Mouse (Mus musculus): ENCODE data around the gene Efna5. TPM values are rescaled to one million over a fixed set of nuclear protein-coding genes. Genes with fewer than 3 reads are reported as not detected.

Gene Efna5
- polyA plus RNA-seq, 1 experiment from 2014 or later: 17.3 TPM

DNA sequence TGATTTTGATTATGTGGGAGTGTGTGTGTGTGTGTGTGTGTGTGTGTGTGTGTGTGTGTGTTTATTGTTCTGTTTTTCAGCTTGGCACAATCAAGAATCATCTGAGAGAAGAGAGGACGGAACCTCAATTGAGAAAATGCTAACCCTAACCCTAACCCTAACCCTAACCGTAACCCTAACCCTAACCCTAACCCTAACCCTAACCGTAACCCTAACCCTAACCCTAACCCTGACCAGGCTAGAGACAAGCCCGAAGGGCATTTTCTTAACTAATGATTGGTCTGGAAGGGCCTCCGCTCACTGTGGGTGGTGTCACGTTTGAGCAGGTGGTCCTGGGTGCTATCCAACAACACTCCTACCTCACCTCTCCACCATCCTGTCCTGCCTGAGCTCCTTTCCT lies 143.7 kb downstream of the Efna5 start:
- no peak overlapping the region for H3K9ac ChIP-seq (ENCODE audit: low read depth, low read length)

DNA sequence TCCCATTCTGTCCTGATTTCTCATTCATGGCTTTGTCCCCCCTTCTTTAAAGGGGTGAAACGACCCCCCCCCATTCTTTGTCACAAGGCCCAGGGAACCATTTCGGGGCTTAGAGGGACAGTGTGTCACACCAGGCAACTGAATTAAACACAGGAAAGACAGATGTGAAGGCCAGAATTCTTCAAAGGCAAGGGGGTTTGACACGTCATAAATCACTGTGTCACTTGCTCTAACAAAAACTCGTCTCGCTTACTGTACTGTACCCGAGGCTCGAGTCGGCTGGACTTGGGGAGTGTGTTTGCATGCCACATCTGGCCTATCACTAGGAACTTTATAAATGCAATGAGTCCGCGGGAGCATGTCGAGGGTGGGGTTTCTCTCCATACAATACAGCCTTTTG lies 145.2 kb downstream of the Efna5 start:
- Histone ChIP-seq H3K4me2 (ENCODE audit: low read length) (peak overlapping the region; percentile 28; the same call in 1 of the 2 replicates), H3K9me3 (replicated peaks; ENCODE audit: low read length) (no peaks in the 10 kb centered on the region)
- DNase-seq (ENCODE audit: low spot score): peak; percentile 78

More for the DNA sequence above, 143.7 kb downstream of the Efna5 start:
- no peak overlapping the region for H3K4me2 ChIP-seq (ENCODE audit: low read length)
- no peaks in the 10 kb centered on the region for H3K27me3 ChIP-seq (ENCODE audit: insufficient read depth, low read length)
- WGBS: 84% methylated on average over 6 of the region's 6 CpGs
- H3K9me3 ChIP-seq (replicated peaks; ENCODE audit: low read length): no peaks in the 10 kb centered on the region
- H3K36me3 ChIP-seq (ENCODE audit: insufficient read depth, low read length): no peaks in the 10 kb centered on the region
- 0 out of 2 replicates have a peak, but pooled peaks have one; percentile 40 for ATAC-seq (replicated peaks; ENCODE audit: low FRiP score, low read depth)
- no peak overlapping the region for H3K4me3 ChIP-seq (replicated peaks; ENCODE audit: low read depth, low read length)
- no peak for DNase-seq (ENCODE audit: low spot score)
- no peaks in the 10 kb centered on the region for H3K4me1 ChIP-seq (replicated peaks; ENCODE audit: insufficient read depth, low read length)
- TF ChIP-seq CTCF (IDR thresholded peaks at IDR 0.05; ENCODE audit: low read depth): no peak
- no peak overlapping the region for H3K27ac ChIP-seq

DNA sequence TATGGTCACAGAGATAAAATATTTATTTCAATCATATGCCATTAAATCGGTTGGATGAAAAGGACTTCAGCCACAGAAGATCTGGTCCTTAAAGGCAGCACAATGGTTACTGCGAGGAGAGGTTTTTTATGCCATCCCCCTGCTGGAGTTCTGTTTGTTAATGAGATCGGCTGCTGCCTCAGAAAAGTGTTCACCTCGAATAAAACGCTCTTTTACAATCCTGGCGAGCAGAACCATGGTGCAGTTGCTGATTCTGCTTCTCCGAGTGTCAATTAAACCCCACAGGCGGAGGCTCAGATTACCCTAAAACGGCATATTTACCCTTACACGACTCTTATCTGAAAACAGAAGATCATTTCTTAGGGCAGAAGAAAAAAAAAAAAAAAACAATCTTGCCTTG lies 146.2 kb downstream of the Efna5 start:
- DNase-seq (ENCODE audit: low spot score) (no peak), ATAC-seq (replicated peaks; ENCODE audit: low FRiP score, low read depth) (no peak)
- no peak overlapping the region for H3K4me3 ChIP-seq (replicated peaks; ENCODE audit: low read depth, low read length)
- H3K4me2 ChIP-seq (ENCODE audit: low read length): no peak overlapping the region
- no peaks in the 10 kb centered on the region for H3K9me3 ChIP-seq (replicated peaks; ENCODE audit: low read length)
- no peak overlapping the region for H3K27ac ChIP-seq
- TF ChIP-seq CTCF (IDR thresholded peaks at IDR 0.05; ENCODE audit: low read depth): no peak
- H3K9ac ChIP-seq (ENCODE audit: low read depth, low read length): no peak overlapping the region
- no peaks in the 10 kb centered on the region for H3K36me3 ChIP-seq (ENCODE audit: insufficient read depth, low read length)
- 26% methylated on average over 10 of the region's 10 CpGs for WGBS
- H3K4me1 ChIP-seq (replicated peaks; ENCODE audit: insufficient read depth, low read length): no peaks in the 10 kb centered on the region
- H3K27me3 ChIP-seq (ENCODE audit: insufficient read depth, low read length): no peaks in the 10 kb centered on the region

More for the DNA sequence above, 145.2 kb downstream of the Efna5 start:
- no peak for TF ChIP-seq CTCF (IDR thresholded peaks at IDR 0.05; ENCODE audit: low read depth)
- Histone ChIP-seq H3K27me3 (ENCODE audit: insufficient read depth, low read length) (no peaks in the 10 kb centered on the region), H3K4me3 (replicated peaks; ENCODE audit: low read depth, low read length) (no peak overlapping the region), H3K27ac (no peak overlapping the region), H3K36me3 (ENCODE audit: insufficient read depth, low read length) (no peaks in the 10 kb centered on the region), H3K9ac (ENCODE audit: low read depth, low read length) (no peak overlapping the region), H3K4me1 (replicated peaks; ENCODE audit: insufficient read depth, low read length) (no peaks in the 10 kb centered on the region)
- ATAC-seq (replicated peaks; ENCODE audit: low FRiP score, low read depth): peak; percentile 78
- WGBS: 14% methylated on average over 11 of the region's 11 CpGs

DNA sequence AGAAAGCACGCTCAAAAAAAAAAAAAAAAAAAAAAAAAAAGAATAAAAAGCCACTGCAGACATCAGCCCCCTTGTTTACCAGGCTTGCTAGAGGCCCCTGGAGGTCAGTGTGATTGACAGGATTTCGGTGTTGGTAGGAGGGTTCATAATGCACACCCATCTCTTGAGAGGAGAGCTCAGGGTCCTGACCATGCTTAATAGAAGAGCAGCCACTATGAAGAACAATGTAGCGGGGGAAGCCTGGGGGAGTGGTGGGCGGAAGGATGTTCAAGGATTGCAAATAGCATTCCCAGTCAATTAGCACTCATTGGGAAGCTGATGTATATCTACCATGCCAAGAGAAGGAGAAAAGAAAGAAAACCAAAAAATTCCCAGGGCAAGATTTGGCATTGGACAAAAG lies 147.1 kb downstream of the Efna5 start:
- TF ChIP-seq CTCF (IDR thresholded peaks at IDR 0.05; ENCODE audit: low read depth): no peak
- Histone ChIP-seq H3K9ac (ENCODE audit: low read depth, low read length) (no peak overlapping the region), H3K9me3 (replicated peaks; ENCODE audit: low read length) (no peaks in the 10 kb centered on the region), H3K27me3 (ENCODE audit: insufficient read depth, low read length) (no peaks in the 10 kb centered on the region), H3K4me3 (replicated peaks; ENCODE audit: low read depth, low read length) (no peak overlapping the region), H3K36me3 (ENCODE audit: insufficient read depth, low read length) (no peaks in the 10 kb centered on the region), H3K27ac (no peak overlapping the region), H3K4me2 (ENCODE audit: low read length) (no peak overlapping the region), H3K4me1 (replicated peaks; ENCODE audit: insufficient read depth, low read length) (0 out of 2 replicates have a peak, but pooled peaks cover 3% of the 10 kb centered on the region)
- ATAC-seq (replicated peaks; ENCODE audit: low FRiP score, low read depth) (no peak), DNase-seq (ENCODE audit: low spot score) (no peak)
- 69% methylated on average over 4 of the region's 4 CpGs for WGBS

DNA sequence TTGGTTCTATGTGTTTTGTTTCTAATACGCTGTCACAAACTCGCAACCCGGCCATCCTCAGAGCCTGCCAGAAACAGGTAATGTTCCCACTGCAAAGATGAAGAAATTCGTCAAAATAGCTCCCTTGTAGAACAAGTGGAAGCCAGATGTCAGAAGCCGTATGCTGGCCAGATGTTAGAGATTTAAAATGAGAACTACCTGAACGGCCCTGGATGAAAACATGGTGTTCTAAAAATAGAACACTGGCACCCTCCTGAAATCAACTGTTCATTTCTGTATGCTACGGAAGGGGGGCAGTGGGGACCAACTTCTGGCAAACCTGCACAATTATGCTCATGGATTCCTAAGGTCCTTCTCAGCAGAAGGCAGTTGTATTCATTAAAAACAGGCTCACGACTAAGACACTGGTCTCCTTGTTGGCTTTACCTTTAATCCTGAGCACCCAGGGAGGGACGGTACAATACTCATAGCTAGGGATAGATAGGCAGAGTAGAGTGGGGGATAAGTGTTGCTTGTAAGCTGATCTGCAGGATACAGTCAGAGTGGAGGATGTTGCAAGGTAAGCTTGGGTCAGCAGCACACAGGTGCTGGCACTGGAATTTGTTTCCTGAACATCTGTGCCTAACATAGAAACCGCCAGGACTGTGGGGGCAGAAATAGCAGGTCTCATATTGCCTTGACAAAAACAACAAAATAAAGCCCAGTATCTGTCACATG lies 151.2 kb downstream of the Efna5 start:
- H3K27me3 ChIP-seq (ENCODE audit: insufficient read depth, low read length): no peaks in the 10 kb centered on the region
- H3K9ac ChIP-seq (ENCODE audit: low read depth, low read length): no peak overlapping the region
- peak; percentile 11 for DNase-seq (ENCODE audit: low spot score)
- no peak overlapping the region for H3K27ac ChIP-seq
- no peaks in the 10 kb centered on the region for H3K9me3 ChIP-seq (replicated peaks; ENCODE audit: low read length)
- no peak for TF ChIP-seq CTCF (IDR thresholded peaks at IDR 0.05; ENCODE audit: low read depth)
- WGBS: 52% methylated on average over 10 of the region's 10 CpGs
- ATAC-seq (replicated peaks; ENCODE audit: low FRiP score, low read depth): no peak
- no peak overlapping the region for H3K4me2 ChIP-seq (ENCODE audit: low read length)
- H3K36me3 ChIP-seq (ENCODE audit: insufficient read depth, low read length): no peaks in the 10 kb centered on the region
- no peak overlapping the region for H3K4me3 ChIP-seq (replicated peaks; ENCODE audit: low read depth, low read length)
- 0 out of 2 replicates have a peak, but pooled peaks cover 3% of the 10 kb centered on the region for H3K4me1 ChIP-seq (replicated peaks; ENCODE audit: insufficient read depth, low read length)

DNA sequence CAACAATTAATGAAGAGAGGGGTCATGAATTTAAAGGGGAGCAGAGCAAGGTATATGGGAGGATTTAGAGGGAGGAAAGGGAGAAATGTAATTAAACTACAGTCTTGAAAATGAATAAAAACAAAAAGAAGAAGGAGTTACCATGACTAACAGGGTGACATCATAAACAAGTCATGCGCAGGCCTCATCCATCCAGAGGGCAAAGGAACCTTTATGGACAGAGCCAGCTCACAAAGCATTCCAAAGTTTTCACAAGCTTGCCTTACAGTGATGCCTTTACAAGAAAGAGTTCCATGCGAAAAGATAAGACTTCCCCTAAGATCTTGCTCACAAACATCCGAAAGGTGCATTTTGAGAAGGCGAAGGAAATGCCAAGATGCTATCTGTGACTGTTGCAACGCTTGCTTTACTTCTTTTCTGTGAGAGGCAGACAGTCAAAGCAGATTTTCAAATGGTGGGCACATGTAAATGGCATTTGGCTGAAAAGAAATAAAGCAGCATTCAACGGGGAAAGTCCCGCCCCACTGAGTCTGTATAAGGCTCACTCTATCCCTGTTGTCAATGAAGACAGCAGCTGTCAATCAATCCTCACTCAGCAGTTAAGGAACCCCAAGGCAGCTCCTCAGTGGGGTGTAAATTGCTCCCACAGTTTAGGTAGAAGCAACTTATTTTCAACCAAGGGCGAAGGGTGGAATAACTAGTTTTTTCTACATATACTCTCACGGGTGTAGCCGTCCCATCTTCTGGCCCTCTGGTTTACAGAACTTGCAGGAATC lies 152.8 kb downstream of the Efna5 start:
- H3K27ac ChIP-seq: no peak overlapping the region

More for the DNA sequence above, 152.8 kb downstream of the Efna5 start:
- H3K4me2 ChIP-seq (ENCODE audit: low read length): no peak overlapping the region
- ATAC-seq (replicated peaks; ENCODE audit: low FRiP score, low read depth) (no peak), DNase-seq (ENCODE audit: low spot score) (no peak)
- no peaks in the 10 kb centered on the region for H3K36me3 ChIP-seq (ENCODE audit: insufficient read depth, low read length)
- no peaks in the 10 kb centered on the region for H3K9me3 ChIP-seq (replicated peaks; ENCODE audit: low read length)
- no peaks in the 10 kb centered on the region for H3K27me3 ChIP-seq (ENCODE audit: insufficient read depth, low read length)
- H3K9ac ChIP-seq (ENCODE audit: low read depth, low read length): no peak overlapping the region
- TF ChIP-seq CTCF (IDR thresholded peaks at IDR 0.05; ENCODE audit: low read depth): no peak
- 79% methylated on average over 10 of the region's 10 CpGs for WGBS
- H3K4me3 ChIP-seq (replicated peaks; ENCODE audit: low read depth, low read length): no peak overlapping the region
- 0 out of 2 replicates have a peak, but pooled peaks cover 3% of the 10 kb centered on the region for H3K4me1 ChIP-seq (replicated peaks; ENCODE audit: insufficient read depth, low read length)

All from kidney, postnatal 0 days (tissue).